Mouse (Mus musculus) forebrain, embryonic 14.5 days (tissue): ENCODE measurements around the gene Gprin2. TPM values are rescaled to one million over a fixed set of nuclear protein-coding genes. Genes with fewer than 3 reads are reported as not detected.

Experiments used
- ATAC-seq: fragments of 200-750 bp; cut with Nextera tagmentation; 2 replicates; pipeline ENCODE4 v1.8.0; 2017; ENCODE audit warnings: mild to moderate bottlenecking, moderate library complexity
- DNase-seq: peaks from one replicate; pipeline ENCODE4 v3.0.0-alpha.2; 2015; ENCODE audit warnings: low spot score
- H3K27ac ChIP-seq: fragments of 300-500 bp; sonication (generic); 2 replicates; pipeline ENCODE4 v1.5.1; 2014; ENCODE audit warnings: low read depth, mild to moderate bottlenecking, control low read depth, low read length, moderate library complexity
- H3K27me3 ChIP-seq: fragments of 300-500 bp; sonication (generic); replicated peaks from 2 replicates; pipeline ENCODE4 v1.6.1; 2014; ENCODE audit warnings: low read length, control low read depth, mixed read lengths; ENCODE audit not compliant: control insufficient read depth, insufficient read depth
- H3K36me3 ChIP-seq: fragments of 300-500 bp; sonication (generic); 2 replicates; pipeline ENCODE4 v1.6.1; 2014; ENCODE audit warnings: low read length, control low read depth; ENCODE audit not compliant: control insufficient read depth, insufficient read depth
- H3K4me1 ChIP-seq: fragments of 300-500 bp; sonication (generic); 2 replicates; pipeline ENCODE4 v1.6.1; 2014; ENCODE audit warnings: antibody characterized with exemption, low read length, control low read depth; ENCODE audit not compliant: control insufficient read depth, insufficient read depth
- H3K4me2 ChIP-seq: fragments of 300-500 bp; sonication (generic); 2 replicates; pipeline ENCODE4 v1.6.1; 2014; ENCODE audit warnings: mild to moderate bottlenecking, control low read depth, low read length
- H3K4me3 ChIP-seq: fragments of 300-500 bp; sonication (generic); 2 replicates; pipeline ENCODE4 v1.5.1; 2014; ENCODE audit warnings: low read depth, low read length, control low read depth
- H3K9ac ChIP-seq: fragments of 300-500 bp; sonication (generic); 2 replicates; pipeline ENCODE4 v1.6.1; 2014; ENCODE audit warnings: mild to moderate bottlenecking, low read length, control low read depth, moderate library complexity
- H3K9me3 ChIP-seq: fragments of 300-500 bp; sonication (generic); replicated peaks from 2 replicates; pipeline ENCODE4 v1.6.1; 2016; ENCODE audit warnings: low read length, control low read depth, mixed read lengths; ENCODE audit not compliant: control insufficient read depth
- WGBS: fragments of 180-500 bp; shearing (Covaris S2); extraction: QIAGEN DNeasy Blood & Tissue Kit; methylation state at CpG from one replicate; pipeline ENCODE4 v1.1.7; 2014; 5-methylcytosine and 5-hydroxymethylcytosine counted together
- polyA plus RNA-seq: library from polyadenylated mRNA; unstranded; fragments of >200 nt; fragmentation: Nextera tagmentation; extraction: Ambion mirVana; gene quantifications from 2 replicates; pipeline ENCODE4 v1.2.1, GENCODE M21; 2014

The Gprin2 gene
- polyA plus RNA-seq, 1 experiment from 2014 or later: 2.6 TPM

- no peaks in the 10 kb centered on the region for H3K9me3 ChIP-seq
- no peak for ATAC-seq
- H3K9ac ChIP-seq: no peak overlapping the region
- no peak overlapping the region for H3K4me2 ChIP-seq
- DNase-seq: no peak
- WGBS: 86% methylated on average over 7 of the region's 7 CpGs
- H3K4me3 ChIP-seq: no peak overlapping the region
- no peak overlapping the region for H3K27ac ChIP-seq
- no peaks in the 10 kb centered on the region for H3K27me3 ChIP-seq
- H3K36me3 ChIP-seq: 0 out of 2 replicates have a peak, but pooled peaks cover 5% of the 10 kb centered on the region
- no peaks in the 10 kb centered on the region for H3K4me1 ChIP-seq
Measured at GRCm38 (mm10) chr14:34190361-34190760, 11.1 kb downstream of the Gprin2 start.

GRCm38 (mm10) chr14:34188629-34189028, 12.8 kb downstream of the Gprin2 start:
- ATAC-seq (no peak), DNase-seq (no peak)
- no peak overlapping the region for H3K9ac ChIP-seq
- H3K27me3 ChIP-seq: no peaks in the 10 kb centered on the region
- 67% methylated on average over 5 of the region's 5 CpGs for WGBS
- H3K27ac ChIP-seq: no peak overlapping the region
- H3K4me3 ChIP-seq: no peak overlapping the region
- no peak overlapping the region for H3K4me2 ChIP-seq
- no peaks in the 10 kb centered on the region for H3K36me3 ChIP-seq
- no peaks in the 10 kb centered on the region for H3K9me3 ChIP-seq
- H3K4me1 ChIP-seq: no peaks in the 10 kb centered on the region

- Histone ChIP-seq H3K9ac (no peak overlapping the region), H3K9me3 (0 out of 2 replicates have a peak, but pooled peaks cover 3% of the 10 kb centered on the region), H3K27me3 (no peaks in the 10 kb centered on the region), H3K27ac (no peak overlapping the region), H3K4me3 (no peak overlapping the region), H3K4me1 (no peaks in the 10 kb centered on the region), H3K36me3 (no peaks in the 10 kb centered on the region), H3K4me2 (no peak overlapping the region)
- DNase-seq: no peak
- ATAC-seq: no peak
- 88% methylated on average over 1 of the region's 1 CpGs for WGBS
Measured at GRCm38 (mm10) chr14:34183101-34183500, 18.4 kb downstream of the Gprin2 start.

- Histone ChIP-seq H3K9me3 (0 out of 2 replicates have a peak, but pooled peaks cover 3% of the 10 kb centered on the region), H3K9ac (no peak overlapping the region), H3K27ac (no peak overlapping the region), H3K4me3 (no peak overlapping the region), H3K4me1 (no peaks in the 10 kb centered on the region), H3K27me3 (no peaks in the 10 kb centered on the region), H3K4me2 (no peak overlapping the region), H3K36me3 (no peaks in the 10 kb centered on the region)
- ATAC-seq (no peak), DNase-seq (no peak)
- 91% methylated on average over 3 of the region's 3 CpGs for WGBS
Measured at GRCm38 (mm10) chr14:34179351-34179750, 22.1 kb downstream of the Gprin2 start.

GRCm38 (mm10) chr14:34171107-34171506, 30.3 kb downstream of the Gprin2 start:
- DNase-seq (no peak), ATAC-seq (no peak)
- H3K9me3 ChIP-seq: no peaks in the 10 kb centered on the region
- H3K4me3 ChIP-seq: no peak overlapping the region
- 91% methylated on average over 3 of the region's 3 CpGs for WGBS
- H3K4me1 ChIP-seq: no peaks in the 10 kb centered on the region
- no peaks in the 10 kb centered on the region for H3K36me3 ChIP-seq
- H3K9ac ChIP-seq: no peak overlapping the region
- no peak overlapping the region for H3K4me2 ChIP-seq
- H3K27me3 ChIP-seq: no peaks in the 10 kb centered on the region
- H3K27ac ChIP-seq: no peak overlapping the region

GRCm38 (mm10) chr14:34155752-34156151, 45.7 kb downstream of the Gprin2 start:
- Histone ChIP-seq H3K4me1 (no peaks in the 10 kb centered on the region), H3K9me3 (no peaks in the 10 kb centered on the region), H3K27me3 (no peaks in the 10 kb centered on the region), H3K9ac (no peak overlapping the region), H3K4me2 (no peak overlapping the region), H3K4me3 (no peak overlapping the region), H3K36me3 (no peaks in the 10 kb centered on the region), H3K27ac (no peak overlapping the region)
- ATAC-seq: no peak
- no peak for DNase-seq
- 48% methylated on average over 12 of the region's 12 CpGs for WGBS

- peak; percentile 76 for ATAC-seq
Measured at GRCm38 (mm10) chr14:34154601-34155337, 46.7 kb downstream of the Gprin2 start.

GRCm38 (mm10) chr14:34152342-34152741, 49.1 kb downstream of the Gprin2 start, which contains the start of gene Npy4r:
Gene Npy4r, minus strand, starts transcription at chr14:34152489.
- H3K9me3 ChIP-seq: no peaks in the 10 kb centered on the region
- no peak within 1 kb of the TSS; the same call in 1 of the 2 replicates for H3K4me2 ChIP-seq
- H3K36me3 ChIP-seq: no peaks in the 10 kb centered on the region
- no peaks in the 10 kb centered on the region for H3K27me3 ChIP-seq
- H3K4me3 ChIP-seq: no peak within 1 kb of the TSS
- peak; percentile 14 for DNase-seq
- no peak within 1 kb of the TSS for H3K9ac ChIP-seq
- ATAC-seq: no peak
- no peaks in the 10 kb centered on the region for H3K4me1 ChIP-seq
- H3K27ac ChIP-seq: no peak within 1 kb of the TSS
- WGBS: 27% methylated on average over 16 of the region's 16 CpGs

More at GRCm38 (mm10) chr14:34154601-34155337, 46.7 kb downstream of the Gprin2 start:
- Histone ChIP-seq H3K4me1 (no peaks in the 10 kb centered on the region), H3K27ac (no peak overlapping the region), H3K27me3 (no peaks in the 10 kb centered on the region), H3K4me3 (no peak overlapping the region), H3K4me2 (no peak overlapping the region), H3K36me3 (no peaks in the 10 kb centered on the region), H3K9ac (no peak overlapping the region), H3K9me3 (no peaks in the 10 kb centered on the region)
- WGBS: 63% methylated on average over 9 of the region's 9 CpGs
- peak; percentile 69 for DNase-seq

- Histone ChIP-seq H3K4me2 (no peak overlapping the region), H3K36me3 (no peaks in the 10 kb centered on the region), H3K27me3 (peaks cover 4% of the 10 kb centered on the region; the same call in 1 of the 2 replicates), H3K4me3 (no peak overlapping the region), H3K4me1 (peaks cover 5% of the 10 kb centered on the region; the same call in 1 of the 2 replicates), H3K9ac (no peak overlapping the region), H3K27ac (no peak overlapping the region), H3K9me3 (no peaks in the 10 kb centered on the region)
- 91% methylated on average over 10 of the region's 10 CpGs for WGBS
- ATAC-seq: no peak
- no peak for DNase-seq
Measured at GRCm38 (mm10) chr14:34142915-34143314, 58.5 kb downstream of the Gprin2 start.
